Mouse (Mus musculus) thymus, adult 2 months (tissue): Measurements from ENCODE around the gene Ap5z1.

Experiments used
- CTCF ChIP-seq: fragments of 200-500 bp; IDR thresholded peaks from 2 replicates; pipeline ENCODE4 v1.5.1; 2012; ENCODE audit warnings: mild to moderate bottlenecking, control low read depth, low read length, moderate library complexity, borderline replicate concordance; ENCODE audit not compliant: control insufficient read depth, poor library complexity, insufficient read depth; ENCODE audit errors: extremely low read depth
- POLR2A ChIP-seq: fragments of 200-500 bp; IDR thresholded peaks from 2 replicates; pipeline ENCODE4 v1.6.1; 2012; ENCODE audit warnings: mild to moderate bottlenecking, low read length, control low read depth, moderate library complexity; ENCODE audit not compliant: control insufficient read depth, poor library complexity, insufficient read depth; ENCODE audit errors: extremely low read depth

GRCm38 (mm10) chr5:142426476-142426875, 37.3 kb upstream of the Ap5z1 start:
- no peak for TF ChIP-seq POLR2A
- no peak for TF ChIP-seq CTCF
